Mouse (Mus musculus): Measurements from ENCODE around the gene Mtch2.

DNA sequence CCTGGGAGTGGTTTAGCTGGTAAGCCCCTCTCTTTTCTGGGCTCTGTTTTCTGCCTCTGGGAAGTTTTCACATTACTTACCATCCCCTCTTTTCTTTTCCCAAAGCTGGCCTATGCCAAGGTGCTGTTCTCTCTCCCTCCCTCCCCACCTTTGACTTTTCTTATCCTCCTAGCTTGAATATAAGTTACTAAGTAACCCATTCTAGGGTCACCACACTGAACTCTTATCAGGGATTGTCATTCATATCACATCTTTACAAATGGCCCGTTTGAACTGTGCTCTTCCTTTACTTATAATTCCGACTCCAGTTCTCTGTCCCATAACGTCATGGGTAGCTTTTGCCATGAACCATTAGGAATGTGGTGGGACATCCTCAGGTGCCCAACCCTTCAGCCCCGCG is 1.7 kb upstream of the Mtch2 start:
- no peak for TF ChIP-seq CTCF (IDR thresholded peaks at IDR 0.05; ENCODE audit: low read depth, low read length)
- TF ChIP-seq POLR2A (IDR thresholded peaks at IDR 0.05; ENCODE audit: extremely low read depth, insufficient read depth, low read length), result no peak
